Mouse (Mus musculus) stomach, postnatal 0 days (tissue): ENCODE data around the gene Emilin3.

Source experiments
- CTCF ChIP-seq: IDR thresholded peaks from 2 replicates; pipeline ENCODE4 v1.5.1; 2016; ENCODE audit warnings: antibody characterized with exemption, low read depth, mild to moderate bottlenecking, moderate library complexity
- EP300 ChIP-seq: optimal IDR thresholded peaks from 2 replicates; pipeline ENCODE3; 2016; ENCODE audit warnings: antibody characterized with exemption

GRCm38 (mm10) chr2:160912231-160912671, at the start of gene Emilin3:
- no peak for TF ChIP-seq CTCF
- TF ChIP-seq EP300: no peak
